Mouse (Mus musculus) layer of hippocampus, postnatal 10 days (tissue): ENCODE measurements around the gene Tmtc4. TPM values are rescaled to one million over a fixed set of nuclear protein-coding genes. Genes with fewer than 3 reads are reported as not detected.

Experiments
- DNase-seq, 2 experiments: peaks; one replicate each; pipeline ENCODE4 v3.0.0; 2021; ENCODE audit warnings: low spot score in 2 of 2
- long read RNA-seq: library from polyadenylated mRNA; stranded (forward); transcript quantifications from one replicate; pipeline ENCODE4 v2.0.0, GENCODE M21; 2023
- total RNA-seq, 2 experiments: library from RNA; stranded (reverse); gene quantifications; 2 replicates each; pipeline ENCODE4 v1.2.3; 2021

Tmtc4 gene
- total RNA-seq, result 10 to 100 TPM; 32.3 to 44.3 TPM
- long read RNA-seq, transcript Tmtc4-201 (18 exons, 3,416 nt), result major isoform, 10 of 19 reads
- long read RNA-seq, partial matches to known transcripts, result 2 of 19 reads
- long read RNA-seq, other reads (novel, unspliced or antisense), result 5 of 19 reads

DNA sequence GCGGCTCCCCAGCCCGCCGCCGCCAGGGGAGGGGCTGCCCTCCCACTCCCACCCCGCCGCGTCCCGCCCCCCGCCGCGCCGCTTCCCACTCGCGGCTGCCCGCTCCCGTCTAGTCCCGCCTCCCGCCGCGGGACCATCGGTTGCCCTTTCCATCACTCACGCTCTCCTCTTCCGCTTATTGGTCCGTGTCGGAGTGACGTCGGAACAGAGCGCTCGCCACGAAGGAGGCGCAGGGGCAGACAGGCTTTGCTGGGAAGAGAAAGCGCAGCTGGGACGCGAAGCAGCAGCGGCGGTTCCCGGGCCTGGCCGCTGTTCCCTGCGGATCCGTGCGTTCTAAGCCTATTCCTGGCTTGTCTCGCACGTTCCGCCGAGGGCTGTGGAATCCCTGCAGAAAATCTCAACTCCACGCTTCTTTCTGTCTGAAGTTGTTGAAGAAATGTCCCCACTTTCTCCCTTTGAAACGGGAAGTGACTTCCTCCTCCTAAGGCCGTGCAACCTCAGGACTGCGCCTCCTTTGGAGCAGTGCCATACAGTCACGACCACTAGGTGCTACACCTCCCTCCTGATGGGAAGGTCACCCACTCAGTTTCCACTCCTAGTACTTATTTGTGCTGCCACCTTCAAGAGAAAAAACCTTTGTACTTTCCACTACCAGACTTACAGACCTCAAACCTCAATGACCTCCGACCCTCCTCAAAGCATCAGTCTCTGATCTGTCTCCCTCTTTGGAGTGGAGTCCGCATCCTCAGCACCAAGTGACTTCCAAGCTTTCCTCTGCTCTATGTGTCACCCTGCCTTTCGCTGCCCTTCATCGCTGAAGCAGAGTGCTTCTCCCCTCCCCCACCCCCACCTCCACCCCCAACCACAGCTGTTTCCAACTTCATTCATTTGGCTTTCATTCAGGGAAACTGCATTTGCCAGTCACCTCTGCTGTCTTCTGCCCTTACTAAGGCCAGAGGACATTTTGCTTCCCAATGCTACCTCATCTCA is at the start of gene Tmtc4:
Gene Tmtc4 (minus strand): TSS at position 810 of the 990 bp plus-strand sequence.
- DNase-seq, result peak; percentile 91 to 93

DNA sequence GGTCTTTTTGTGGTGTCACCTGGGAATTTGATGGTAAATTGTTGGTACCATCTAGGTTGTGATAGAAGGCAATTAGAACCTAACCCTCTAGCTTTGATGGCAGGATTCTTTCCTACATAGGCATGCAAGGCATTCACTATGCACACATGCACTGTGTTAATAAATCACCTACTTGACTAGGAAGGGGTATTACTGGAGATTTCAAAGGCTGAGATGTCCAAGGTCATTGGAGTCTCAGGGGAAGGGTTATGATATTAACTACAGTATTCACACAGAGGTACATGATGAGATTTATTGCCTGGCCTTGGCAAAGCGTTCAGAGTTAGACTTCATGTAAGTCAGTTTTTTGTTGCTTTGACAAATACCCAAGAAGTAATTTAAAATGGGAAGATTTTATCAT is 48.6 kb upstream of the Tmtc4 start:
- DNase-seq, result no peak

DNA sequence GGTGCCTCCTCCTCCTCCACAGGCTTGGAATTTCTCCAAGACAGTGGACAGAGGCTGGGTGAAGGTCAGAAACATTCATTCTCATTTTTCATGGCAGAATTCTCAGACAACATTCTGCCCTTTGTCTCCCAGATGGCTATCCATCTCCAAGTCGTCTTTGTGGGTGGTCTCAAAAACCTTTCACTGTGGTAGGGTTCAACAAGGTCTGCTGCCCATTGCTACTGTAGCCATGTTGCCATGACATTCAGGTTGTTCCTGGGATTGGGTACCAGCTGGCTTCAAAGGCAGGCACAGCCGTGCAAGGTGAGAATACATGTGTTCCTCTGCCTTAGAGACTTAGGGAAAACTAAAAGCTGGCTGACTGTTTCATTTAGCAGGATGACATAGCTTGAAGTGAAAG is 44.0 kb upstream of the Tmtc4 start:
- no peak for DNase-seq

DNA sequence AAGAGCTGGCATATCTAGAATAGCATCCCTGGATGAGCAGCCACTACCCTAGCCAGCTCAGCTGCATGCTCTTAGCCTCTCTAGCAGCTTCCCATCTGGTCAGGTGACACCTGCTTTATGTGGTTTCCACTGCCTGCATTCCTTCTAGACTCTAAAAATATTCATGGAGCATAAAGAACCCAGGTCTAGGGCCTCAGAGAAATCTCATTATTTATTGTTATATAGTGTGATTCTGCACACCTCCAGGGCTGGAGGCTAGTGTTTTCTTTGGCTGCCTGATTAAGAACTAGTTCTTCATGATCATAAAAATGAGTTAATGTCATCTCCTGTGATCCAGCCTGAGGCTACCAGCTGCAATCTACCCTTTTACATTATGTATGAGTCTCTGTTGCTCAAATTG is 39.1 kb upstream of the Tmtc4 start:
- DNase-seq, result no peak

DNA sequence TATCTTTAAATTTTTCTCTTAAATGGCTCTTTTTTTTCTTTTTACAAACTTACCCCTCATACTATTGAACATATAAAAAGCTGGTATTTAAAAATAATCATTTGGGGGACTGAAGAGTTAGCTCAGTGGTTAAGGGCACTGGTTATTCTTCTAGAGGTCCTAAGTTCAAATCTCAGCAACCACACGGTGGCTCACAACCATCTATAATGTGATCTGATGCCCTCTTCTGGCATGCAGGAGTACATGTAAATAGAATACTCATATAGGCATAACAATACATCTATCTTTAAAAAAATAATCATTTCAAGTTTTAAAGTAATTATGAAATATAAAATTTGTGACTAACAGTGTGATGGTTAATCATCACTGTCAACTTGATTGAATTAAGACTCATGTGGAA is 32.5 kb upstream of the Tmtc4 start:
- no peak for DNase-seq

DNA sequence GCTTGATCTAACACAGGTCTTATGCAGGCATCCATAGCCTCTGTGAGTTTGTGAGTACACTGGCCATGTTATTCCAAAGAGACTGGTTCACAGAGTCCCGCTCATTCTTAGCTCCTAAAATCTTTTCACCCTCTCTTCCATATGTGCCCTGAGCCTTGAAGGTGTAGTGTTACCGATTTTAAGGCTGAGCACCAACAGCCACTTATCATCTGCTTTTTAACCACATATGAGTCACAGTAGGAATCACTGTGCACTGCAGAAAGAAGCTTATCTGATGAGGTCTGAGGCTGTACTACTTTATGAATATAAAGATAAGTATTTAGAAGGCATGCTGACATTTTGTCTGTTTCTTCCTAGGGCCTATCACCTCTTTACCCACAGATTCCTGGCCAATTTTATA is 31.9 kb upstream of the Tmtc4 start:
- DNase-seq, result no peak

DNA sequence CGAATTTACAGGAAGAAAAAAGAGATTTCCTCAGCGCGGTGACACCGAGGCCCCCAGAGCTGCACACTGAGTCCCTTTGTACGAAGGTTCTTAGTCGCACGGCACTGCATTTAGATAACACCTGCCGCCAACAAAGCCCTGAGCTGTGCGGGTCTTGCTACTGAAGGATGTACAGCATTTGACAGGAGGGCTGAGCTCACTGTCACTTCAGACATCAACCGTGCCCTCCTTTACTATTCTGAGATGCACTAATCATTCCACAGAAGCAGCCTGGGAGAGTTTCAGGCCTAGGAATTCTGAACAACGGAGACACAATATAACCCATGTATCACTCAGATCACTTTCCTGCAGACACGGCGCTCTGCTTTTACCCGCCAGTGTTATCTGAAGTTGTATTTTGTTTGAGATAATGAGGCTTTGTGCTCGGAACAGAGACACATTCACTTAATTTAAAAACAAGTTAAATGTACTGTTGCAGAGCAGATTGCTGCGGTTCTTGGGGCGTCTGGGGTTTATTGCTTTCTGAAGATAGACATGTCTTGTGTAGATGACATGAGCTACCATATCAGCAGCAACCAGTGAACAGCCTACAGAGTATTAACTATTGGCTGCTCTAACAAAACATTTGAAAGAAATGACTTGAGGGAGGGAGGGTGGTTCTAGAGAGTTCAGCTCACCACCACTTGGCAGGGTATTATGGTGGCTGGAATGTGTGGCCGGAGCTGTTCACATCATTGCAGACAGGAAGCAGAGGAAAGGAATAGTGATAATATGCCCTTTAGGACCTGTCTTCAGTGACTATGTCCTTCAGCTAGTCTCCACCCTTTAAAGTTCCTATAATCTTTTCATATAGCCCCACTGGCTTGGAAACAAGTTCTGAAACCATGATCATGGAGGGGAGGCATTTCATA is 25.5 kb upstream of the Tmtc4 start:
- peak in 1 of 2 experiments; percentile 12 for DNase-seq

DNA sequence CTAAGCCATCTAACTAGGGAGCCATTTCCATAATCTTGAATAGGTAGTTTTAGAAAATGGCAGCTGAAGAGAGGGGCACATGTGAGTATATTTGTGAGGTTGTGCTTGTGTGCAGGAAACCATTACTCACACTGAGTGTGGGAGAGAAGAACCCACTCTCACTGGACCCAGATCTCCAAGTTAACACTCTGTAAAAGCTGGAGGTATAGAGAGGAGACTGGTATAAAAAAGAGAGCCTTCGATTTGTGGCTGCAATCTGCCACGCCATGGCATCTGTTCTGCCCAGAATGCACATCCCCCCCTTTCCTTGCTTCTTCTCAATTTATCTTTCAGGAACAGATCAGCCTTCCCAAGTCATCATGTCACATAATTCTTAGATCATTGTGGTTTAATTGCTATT is 24.8 kb upstream of the Tmtc4 start:
- no peak for DNase-seq

DNA sequence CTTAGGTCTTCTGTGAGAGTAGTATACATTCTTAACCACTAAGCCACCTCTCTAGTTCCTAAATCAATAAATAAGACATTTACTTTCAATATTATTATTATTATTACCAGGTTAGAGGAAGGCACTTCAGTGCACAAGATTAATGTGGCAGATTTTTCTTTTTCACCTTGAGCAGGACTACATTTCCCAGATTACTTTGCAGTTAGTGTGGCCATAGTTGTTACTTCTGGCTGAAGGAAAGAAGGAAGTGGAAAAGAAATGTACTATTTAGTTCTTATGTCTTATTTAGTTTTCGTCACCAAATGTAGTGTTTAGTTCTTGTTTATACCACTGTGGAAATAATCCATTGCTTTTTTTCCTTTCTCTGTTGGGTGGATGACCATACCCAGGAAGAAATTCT is 19.9 kb upstream of the Tmtc4 start:
- no peak for DNase-seq

DNA sequence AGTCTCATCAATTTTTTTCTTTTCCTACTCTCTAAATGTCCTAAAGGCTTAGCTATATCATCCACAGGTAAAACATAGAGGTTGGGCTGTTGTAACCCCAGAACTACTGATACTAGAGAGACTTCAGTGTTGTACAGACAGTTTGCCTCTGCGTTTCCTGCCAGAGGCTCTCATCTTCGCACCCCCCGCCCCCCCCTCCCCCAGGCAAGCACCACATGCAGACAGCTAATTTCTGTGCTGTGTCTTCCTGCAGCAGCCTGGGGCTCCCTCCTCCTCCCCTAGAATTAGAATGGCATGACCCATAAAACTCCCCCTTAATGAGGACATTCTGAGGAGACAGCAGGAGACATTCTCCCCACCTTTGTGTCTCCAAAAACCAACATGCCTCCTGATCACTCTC is 17.6 kb upstream of the Tmtc4 start:
- DNase-seq, result no peak

DNA sequence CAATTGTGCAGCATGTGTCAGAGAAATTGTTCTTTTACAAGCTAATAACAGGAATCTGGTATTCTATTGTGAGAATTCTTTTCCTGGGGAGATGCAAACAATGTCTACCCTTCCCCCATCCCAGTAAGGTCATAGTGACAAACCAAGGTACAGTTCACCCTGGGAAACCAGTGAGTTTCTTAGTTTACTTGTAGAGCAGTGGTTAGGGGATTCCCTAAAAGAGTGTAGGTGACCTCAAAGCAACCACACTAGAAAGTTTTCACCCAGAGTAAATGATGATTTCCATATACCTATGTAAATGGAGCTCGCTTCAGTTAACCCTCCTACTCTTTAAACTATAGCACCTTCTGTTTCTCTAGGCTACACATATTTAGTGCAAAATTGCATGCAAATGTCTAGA is 13.6 kb upstream of the Tmtc4 start:
- DNase-seq, result no peak

DNA sequence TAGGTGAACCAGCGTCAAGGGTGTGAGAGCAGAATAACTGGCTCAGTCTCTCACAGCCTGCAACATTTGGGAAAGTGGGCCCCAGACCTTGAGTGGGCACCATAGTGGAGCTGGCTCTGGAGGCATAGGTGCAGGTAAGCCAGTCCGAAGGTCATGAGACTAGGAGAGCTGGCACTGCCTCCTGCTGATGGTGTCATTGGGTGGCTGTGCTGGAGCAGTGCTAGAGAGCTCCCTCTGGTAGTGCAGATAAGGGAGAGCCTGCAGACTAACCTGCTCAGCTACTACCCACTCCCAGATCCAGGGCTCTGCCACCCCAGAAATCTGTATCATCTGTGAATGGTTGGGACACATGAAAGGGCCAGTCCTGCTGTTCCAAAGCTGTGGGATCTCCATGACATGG is 10.1 kb upstream of the Tmtc4 start:
- no peak for DNase-seq

DNA sequence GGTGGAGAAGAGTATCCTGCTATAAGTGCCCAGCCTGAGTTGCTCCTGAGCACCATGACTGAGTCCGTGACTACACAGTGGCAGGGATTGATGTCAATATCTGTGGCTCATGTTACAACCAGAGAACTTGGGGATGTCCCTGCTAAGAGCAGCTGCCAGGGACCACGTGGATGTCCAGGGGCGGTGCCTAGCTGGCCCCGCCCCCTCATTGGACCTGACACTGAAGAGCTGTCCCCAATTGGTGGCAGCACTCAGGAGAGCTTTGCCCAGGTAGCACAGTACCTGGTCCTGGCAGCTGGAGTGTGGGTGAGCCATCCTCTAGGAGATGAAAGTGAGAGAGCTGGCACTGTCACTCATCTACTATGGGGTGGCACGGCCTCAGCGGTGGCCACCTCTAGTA is 9.1 kb upstream of the Tmtc4 start:
- DNase-seq, result no peak

DNA sequence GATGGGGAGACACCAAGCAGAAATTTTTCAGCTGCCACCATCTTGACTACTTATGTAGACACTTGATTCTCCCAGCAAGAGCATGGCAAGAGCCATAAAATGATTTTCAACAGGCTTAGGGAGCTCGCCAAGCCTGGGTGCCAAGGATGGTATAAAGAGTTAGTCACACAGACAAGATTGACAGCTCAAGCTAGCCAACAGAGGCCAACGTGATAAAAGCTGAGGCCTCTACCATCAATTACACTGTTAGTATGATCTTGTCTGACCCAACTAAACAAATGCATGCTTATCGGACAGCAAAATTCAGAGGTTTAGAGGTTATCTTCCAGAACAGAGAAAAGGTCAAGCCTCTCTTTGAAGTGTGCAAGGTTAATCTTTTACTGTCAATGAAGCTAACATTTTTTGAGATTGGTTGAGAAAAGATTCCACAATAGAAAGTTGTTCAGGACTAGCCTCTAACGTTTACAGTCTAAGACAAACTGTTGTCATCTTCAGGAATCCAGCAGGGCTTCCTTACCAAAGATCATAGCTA is 6.8 kb upstream of the Tmtc4 start:
- no peak for DNase-seq

DNA sequence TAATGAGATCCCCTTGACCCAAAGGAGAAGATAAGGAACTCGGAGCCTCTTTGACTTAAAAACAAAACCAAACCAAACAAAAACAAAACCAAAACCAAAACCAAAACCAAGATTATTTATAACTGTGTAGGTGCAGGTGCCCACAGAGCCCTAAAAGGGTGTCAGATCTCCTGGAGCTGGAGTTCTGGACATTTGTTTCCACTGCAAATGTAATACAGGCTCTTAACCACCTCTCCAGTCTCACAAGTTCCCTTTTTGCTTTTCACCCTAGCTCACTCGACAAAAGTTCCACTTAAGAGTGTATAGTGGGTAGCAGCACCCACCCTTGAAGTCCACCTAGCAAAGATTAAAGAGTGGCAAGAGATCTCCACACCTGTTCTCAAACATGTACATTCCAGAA is 2.6 kb upstream of the Tmtc4 start:
- no peak for DNase-seq

DNA sequence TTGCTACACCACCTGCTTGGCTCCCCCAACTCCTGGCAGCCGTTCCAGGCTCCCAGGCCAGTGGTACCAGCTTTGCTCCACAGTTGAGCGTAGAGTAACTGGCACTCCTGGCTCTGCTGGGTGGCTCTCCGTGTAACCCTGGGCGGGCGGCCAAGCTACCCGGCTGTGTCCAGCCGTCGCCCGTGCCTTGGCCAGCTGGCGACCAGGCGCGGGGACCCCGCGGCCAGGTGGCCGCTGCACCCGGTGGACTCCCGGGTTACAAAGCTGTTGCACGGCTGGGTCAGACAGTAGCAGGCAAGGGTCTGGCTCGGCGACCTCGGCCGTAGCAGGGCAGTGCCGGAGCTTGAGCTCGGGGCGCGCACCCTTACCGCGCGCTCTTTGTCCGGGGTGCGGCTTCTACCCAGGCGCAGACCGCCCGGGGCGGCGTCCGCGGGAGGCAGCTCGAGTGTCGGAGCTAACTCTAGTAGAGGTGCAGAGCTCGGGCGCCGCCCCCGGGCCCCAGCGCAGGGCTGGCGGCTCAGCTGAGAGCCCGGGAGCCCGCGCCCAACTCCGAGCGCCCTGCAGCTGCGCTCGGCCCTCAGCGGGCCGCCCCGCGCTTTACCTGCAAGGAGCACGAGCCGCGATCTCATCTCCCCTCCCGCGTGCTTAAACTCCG is 1.1 kb downstream of the Tmtc4 start:
- DNase-seq, result peak; percentile 75 to 81

DNA sequence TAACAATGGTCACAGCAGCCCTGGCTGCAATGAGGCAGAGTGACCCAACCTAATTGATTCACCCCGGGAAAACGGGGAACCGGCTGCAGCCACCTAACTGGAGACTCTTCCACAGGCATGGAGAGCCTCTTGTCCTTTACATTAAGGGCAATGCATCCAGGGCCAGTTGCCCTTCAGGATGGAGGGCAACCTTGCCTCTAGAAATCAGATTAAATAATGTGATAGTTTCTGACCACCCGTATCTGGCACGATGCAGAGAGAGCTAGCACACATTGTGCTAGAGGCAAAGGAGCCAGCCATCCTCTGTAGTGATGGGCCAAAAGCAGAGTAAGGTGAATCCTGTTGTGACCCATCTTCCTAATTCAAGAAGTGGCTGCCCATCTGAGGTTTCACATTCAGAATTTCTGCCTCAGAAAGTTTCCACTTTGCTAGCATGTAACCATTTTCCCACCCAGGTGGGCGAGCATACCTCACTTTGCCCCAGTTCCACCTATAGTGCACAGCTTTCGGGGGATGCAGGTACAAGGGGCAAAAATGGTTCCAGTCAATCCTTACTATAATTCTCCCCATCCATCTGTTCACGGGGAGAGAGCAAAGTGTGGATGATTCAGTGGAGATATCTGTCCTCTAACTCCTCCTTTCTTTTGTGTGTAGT is 1.9 kb downstream of the Tmtc4 start:
- DNase-seq, result no peak

DNA sequence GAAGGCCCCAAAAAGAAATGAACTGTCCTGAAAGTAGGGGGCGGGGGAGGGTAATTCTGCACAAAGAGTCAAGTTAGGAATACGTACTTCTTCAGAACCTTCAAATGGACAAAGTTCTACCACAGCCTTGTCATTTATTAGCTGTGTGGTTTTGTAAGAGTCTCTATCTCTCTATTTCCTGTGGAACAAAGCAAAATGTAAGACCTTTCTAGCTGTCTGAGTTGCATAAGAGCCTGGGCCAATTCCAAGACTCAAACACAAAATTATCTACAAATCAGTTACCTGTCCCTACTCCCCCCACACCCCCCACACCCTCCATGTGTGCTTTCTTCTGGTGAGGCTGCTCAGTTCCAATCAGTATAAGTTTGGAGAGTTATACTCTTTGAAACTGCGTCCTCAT is 5.0 kb downstream of the Tmtc4 start:
- no peak for DNase-seq

DNA sequence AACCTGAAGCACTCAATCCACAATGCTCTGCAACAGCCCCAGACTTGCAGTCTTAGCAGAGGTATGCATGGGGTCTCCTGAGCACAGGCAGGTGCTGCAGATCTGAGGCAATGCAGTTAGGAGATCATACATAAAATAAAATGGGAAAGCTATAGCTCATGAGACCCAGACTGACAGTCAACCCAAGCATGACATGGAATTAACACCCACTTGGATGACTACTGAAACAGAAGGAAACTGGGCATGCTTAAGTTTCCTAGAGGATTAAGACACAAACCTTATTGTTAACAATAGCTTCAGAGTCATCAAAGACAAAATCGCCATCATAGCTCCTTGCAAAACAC is 6.1 kb downstream of the Tmtc4 start:
- DNase-seq, result no peak

DNA sequence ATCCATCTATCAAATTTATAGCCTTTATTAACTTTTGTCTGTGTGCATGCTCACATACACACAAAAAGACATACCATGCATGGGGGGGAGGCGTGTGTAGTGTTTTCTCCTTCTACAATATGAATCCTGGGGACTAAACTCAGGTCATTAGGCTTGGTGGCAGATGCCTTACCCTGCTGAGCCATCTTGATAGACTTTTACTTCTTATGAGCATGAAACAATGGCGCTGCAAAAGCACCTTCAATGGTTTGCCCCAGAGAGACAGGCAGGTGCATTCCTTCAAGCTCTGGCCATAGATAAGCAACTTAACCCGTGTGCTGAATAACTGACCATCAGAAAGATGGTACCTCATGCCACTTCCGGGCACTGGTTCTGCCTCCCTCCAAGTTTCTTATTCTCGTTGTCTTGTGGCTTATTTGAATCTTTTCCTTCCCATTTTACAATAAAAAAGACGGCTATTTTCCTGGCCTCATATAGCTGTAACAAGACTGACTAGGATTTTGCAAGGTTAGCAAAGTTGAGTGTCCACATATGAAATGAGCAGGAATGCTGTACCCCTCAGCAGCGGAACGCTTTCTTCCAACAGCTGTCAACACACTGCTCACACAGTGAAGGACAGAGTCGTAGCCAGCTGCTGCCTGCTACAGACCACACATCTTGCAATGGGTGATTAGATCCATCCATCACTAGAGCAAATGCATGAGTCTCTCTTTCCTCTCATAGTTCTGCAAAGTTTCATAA is 6.6 kb downstream of the Tmtc4 start:
- DNase-seq, result no peak
